Mouse (Mus musculus): ENCODE measurements around the gene Eps8l2.

DNA sequence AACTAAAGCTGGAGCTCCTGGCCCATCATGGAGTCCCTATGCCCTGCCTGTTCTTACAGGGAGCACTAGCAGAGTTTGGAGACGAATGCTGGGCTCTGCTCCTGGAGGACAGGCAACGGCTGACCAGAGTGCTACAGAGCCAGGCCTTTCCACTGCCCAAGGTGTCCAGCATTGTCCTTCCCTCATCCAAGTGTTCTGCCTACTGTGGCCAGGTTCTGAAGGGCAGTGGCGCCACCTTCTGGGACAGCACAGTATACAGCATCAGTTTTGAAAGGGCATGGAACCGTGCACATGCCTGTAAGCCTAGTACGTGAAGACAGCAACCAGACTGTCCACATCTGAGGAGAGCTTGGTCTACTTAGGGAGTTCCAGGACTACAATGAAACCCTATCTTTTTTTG lies 64.6 kb downstream of the Eps8l2 start:
- TF ChIP-seq CTCF (IDR thresholded peaks at IDR 0.05; ENCODE audit: low read depth, low read length) (peak; percentile 48; the same call in 1 of the 2 replicates), POLR2A (IDR thresholded peaks at IDR 0.05; ENCODE audit: borderline replicate concordance, low read depth, low read length) (no peak)

Measured in bone marrow macrophage, adult 2 months (primary cell).